Mouse (Mus musculus) cerebellum, adult 11 months (tissue): ENCODE results near the gene Tpgs1.
A peak's percentile ranks its signal among the peaks of the same experiment; 100 is the strongest.

ENCODE experiments used
- DNase-seq: peaks from one replicate; pipeline ENCODE4 v3.0.0; 2022

Gene Tpgs1

DNA sequence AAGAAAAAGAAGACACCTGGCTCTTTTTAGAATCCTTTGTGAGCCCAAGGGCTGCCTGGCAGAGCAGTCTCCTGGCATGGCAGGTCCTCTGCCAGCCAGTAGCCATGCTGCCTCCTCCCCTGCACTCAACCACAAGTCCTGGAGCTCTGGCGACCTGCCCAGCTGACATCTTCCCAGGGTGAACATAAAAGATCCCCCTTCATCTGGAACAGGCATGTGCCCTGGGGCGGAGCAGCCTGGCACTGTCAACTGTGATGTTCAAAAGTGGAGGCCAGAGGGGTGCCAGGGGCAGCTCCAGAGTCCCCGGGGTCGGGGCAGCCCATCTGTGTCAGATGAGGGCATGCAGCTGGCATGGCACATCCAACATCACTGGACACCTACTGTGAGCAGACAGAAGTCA lies 45.8 kb downstream of the Tpgs1 start:
- no peak for DNase-seq

DNA sequence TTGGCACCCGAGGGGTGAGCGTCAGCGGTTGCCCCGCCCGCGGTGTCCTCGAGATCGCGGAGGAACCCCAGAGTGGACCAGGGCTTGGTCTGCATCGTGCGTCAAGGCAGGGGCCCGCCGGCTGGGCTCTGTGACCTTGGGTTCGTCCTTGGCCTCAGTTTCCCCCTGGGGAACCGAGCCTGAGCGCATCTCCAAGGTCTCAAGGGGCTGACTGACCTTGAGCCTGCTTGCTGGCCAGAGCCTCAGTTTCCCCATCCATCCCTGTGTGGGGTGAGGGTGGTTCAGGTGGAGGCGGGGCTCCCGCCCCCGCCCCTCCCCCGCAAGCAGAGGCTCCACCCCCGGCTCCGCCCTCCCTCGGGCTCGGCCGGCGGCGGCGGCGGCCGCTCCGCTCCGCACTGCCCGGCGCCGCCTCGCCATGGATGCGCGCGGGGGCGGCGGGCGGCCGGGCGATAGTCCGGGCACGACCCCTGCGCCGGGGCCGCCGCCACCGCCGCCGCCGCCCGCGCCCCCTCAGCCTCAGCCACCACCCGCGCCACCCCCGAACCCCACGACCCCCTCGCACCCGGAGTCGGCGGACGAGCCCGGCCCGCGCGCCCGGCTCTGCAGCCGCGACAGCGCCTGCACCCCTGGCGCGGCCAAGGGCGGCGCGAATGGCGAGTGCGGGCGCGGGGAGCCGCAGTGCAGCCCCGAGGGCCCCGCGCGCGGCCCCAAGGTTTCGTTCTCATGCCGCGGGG lies 47.3 kb downstream of the Tpgs1 start, which contains the start of gene Hcn2:
Hcn2 (plus strand) TSS at position 381 of the 734 bp plus-strand sequence.
- peak; percentile 66 for DNase-seq

DNA sequence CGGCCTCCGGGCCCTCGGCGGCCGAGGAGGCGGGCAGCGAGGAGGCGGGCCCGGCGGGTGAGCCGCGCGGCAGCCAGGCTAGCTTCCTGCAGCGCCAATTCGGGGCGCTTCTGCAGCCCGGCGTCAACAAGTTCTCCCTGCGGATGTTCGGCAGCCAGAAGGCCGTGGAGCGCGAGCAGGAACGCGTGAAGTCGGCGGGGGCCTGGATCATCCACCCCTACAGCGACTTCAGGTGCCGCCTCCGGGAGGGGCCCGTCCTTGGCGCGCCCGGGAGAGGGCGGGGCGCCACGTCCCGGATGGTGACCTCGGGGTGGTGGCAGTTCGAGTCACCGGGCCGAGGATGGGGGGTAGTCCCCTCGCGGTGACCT lies 47.8 kb downstream of the Tpgs1 start:
- DNase-seq = peak; percentile 73

DNA sequence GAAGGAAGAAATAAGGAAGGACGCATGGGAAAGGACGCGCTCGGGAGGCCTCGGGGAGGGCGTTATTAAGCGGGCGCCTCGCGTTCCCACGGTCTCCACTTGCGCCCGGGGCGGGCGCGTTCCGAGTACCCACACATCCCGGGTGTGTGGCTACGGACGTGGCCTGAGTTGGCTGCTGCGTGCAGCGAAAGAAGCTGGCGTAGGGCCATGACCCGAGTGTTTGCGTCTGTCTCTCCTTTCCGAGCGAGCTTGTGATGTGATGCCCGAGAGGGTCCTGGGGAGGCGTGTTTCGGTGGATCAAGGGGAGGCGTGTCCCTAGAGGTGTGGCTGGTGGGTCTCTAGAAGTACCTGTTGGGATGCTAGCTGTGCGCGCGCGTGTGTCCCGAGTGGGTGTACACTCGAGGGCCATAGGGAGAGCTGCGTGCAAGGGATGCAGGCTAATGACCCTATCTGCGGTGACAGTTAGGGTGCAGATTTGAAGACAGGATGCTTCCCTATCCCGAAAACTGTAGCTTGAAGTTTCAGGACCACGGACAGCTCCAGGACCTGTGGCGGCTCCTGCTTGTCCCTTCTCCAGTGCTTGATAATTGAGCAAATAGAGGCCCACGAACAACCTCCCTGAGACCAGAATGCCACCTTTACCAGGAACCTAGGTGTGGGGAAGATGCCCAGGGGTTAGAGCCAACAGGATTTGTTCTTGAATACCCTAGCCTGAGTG lies 48.6 kb downstream of the Tpgs1 start:
- DNase-seq = peak; percentile 61

DNA sequence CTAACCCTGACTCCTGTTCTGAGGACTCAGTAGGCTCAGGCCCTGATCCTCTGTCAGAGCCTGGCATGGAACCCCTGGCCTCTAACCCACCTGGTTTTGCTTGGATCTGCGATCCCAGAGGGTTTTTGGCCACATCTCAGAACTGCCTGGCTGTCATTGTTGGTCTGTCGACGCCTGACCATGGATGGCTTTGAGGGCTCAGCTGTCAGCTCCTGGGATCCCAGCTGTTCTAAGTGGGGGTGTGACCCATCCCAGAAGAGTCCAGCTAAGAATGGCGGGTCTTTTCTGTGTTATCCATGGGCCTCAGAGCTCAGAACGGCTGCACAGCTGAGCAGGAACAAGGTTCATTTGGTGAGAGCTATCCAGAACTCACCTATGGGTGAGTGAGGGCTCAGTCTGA lies 51.9 kb downstream of the Tpgs1 start:
- no peak for DNase-seq

DNA sequence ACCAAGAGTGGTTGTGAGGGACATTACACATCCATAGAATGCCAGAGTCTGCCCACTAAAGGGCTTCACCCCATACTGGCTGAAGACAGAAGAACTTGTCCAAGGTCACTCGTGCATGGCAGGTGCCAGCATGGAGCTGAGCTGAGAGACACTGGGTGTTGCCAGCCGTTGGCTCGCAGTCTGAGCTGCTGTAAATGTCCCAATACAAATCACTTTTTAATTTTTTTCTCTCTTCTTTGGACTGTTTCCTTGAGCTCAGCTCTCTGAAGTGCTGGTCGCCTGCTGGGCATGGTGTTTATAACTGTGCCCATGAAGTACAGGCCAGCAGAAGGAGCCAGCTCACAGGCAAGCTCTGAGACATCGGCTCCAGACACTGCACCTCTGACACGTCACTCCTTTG lies 53.9 kb downstream of the Tpgs1 start:
- no peak for DNase-seq

DNA sequence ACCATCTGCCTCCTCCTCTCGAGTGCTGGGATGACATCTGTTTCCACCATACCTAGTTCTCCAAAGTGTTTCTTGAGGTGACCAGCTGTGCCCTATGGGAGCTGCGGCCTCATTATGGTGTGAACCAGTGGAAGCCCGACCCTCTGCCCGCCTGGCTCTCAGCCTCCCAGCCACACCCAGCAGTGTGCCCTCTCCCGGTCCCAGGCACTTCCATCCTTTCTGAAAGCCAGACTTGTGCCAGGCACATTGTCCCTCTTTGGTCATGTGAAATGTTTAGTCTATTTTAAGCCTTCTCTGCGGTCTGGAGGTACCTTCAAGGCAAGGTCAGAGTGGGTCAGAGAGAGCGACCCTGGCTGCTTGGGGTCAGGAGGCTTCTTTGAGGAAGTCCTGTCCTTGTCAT lies 54.5 kb downstream of the Tpgs1 start:
- no peak for DNase-seq
